Mouse (Mus musculus) kidney, adult 18-20 months (tissue): ENCODE measurements around the gene Cul7.

ENCODE experiments used
- DNase-seq: peaks from one replicate; pipeline ENCODE4 v3.0.0; 2021

Cul7 gene

DNA sequence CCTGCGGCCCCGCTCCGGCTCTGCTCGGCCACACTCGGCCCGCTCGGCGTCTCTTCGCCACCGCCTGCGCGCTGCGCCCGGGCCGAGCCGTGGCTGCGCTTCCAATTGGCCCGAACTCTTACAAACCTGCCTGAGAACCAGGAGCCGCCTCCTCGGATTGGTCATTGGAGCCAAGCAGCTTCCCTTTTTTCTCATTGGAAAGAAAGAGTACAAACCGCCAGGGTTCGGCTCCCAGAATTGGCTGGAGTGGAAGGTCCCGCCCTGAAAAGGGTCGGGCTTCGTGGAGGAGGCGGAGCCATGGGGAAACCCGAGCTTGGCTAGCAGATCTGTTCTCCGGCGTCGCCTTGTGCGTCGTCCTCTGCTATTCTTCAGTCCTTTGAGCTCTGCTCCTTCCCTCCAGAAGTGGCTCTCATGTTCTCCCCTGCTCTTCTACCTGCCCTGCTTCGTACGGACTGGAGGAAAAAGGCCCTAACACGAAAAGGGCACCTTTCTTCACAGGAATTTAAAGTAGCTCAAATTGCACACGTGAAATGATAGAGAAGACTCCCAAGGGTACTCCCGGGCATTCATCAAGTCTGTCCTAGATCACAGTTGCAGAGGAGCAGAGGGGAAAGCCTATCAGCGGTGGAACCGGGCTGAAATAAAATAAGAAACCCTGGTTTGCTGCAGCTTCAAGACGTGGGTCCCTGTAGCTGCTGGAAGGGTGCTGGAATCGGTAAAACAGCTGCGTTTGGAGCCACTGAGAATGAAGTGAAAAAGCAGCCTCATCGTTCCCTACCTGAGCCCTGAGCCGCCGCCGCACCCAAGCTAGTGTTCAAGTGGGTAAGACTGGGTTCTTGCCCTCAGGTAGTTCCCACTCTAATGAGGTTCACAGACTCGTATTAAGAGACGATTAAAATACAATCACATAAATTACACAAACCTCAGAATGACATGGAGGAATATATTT, 55.0 kb downstream of the Cul7 start, which contains the start of gene Ppp2r5d:
Gene Ppp2r5d, minus strand, starts transcription at position 225 of the 949 bp plus-strand sequence.
- DNase-seq = peak; percentile 97

DNA sequence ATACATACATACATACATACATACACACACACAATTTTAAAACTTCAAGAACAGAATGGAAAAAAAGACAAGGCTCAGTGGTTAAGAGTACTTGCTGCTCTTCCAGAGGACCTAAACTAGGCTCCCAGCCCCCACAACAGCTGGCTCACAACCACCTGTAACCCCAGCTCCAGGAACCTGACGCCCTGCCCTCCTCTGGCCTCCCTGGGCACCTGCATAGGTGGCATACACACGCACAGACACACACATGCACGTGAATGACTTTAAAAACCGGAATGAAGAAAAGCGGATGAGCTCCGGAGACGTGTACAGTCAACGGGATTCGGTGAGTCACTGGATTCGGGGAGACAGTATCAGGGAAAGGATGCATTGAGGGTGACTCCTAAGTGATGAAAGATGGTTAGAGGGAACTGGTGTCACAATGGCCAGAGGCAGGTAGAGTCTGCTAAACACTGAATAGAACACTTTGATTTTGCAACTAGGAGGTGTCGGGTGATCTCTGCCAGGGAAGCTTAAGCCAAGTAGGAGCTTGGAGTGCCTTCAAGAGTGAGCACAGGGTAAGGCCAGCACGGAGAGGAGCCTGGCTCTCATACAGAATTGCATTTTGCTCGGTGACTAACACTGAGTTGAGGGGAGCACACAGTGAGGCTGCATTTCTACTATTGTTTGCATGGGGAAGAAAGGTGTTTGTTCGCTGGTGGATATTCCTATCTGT, 56.4 kb downstream of the Cul7 start:
- no peak for DNase-seq

DNA sequence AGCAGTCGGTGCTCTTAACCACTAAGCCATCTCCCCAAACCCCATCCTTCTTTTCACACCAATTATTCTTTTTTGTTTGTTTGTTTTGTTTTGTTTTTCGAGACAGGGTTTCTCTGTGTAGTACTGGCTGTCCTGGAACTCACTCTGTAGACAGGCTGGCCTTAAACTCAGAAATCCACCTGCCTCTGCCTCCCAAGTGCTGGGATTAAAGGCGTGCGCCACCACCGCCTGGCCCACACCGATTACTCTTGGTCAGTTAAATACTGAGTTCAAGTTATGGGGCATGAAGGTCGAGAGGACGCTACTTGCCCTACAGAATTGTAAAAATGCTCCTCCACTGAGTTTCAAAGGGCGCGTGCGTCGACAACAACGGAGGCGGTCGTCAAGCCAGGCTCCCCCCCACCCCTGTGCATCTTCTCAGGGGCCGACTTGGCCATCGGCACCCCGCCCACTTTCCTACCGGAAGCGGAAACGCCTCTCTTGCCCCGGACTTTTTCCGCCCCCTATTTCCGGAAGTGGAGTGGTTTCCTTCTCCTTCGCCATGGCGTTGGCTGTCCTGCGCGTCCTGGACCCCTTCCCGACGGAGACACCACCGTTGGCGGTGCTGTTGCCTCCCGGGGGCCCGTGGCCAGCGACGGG, 60.9 kb downstream of the Cul7 start, which contains the start of gene Pex6:
Gene Pex6, plus strand, starts transcription at position 505 of the 639 bp plus-strand sequence.
- DNase-seq = peak; percentile 93

GRCm38 (mm10) chr17:46711612-46712271, 61.6 kb downstream of the Cul7 start:
- DNase-seq = peak; percentile 61

DNA sequence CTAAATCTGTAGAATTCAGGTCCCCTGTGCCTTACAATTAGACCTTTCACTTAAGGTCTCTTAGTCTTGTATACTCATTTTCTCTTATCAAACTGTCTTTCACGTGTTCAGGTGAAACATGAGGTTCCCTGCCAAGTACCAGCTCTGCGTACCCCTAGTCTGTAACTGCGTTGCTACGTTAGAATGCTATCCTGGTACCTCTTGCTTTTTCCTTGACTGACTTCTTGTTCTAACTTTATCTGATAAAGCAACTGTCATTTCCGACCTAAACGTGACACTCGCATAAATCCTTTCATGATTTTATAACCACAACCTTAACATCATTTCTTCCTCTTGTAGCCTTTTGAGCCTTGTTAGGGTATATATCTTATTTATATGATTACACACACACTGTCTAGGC, 62.3 kb downstream of the Cul7 start:
- DNase-seq = no peak

DNA sequence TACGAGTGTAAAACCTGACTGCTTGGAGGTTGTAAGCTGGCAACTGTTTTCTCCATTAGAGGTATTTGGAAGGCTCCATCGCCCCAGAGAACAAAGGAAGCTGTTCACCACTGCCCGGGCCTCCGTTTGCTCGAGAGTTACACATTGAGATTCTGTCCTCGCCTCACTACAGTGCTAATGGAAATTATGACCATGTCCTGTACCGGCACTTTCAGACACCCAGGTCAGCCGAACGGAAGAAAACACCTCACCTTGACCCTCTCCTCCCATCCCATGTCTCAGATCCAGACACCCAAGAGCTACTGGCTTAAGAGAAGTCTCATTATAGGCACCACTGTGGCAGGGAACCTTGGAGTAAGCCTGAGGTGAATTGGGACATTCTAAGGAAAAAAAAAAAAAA, 63.7 kb downstream of the Cul7 start:
- no peak for DNase-seq
